Mouse (Mus musculus) ovary, postnatal 36 days (tissue): Measurements from ENCODE around the gene Polr2f.
A peak's percentile ranks its signal among the peaks of the same experiment; 100 is the strongest.

ENCODE experiments used
- DNase-seq: peaks from one replicate; pipeline ENCODE4 v3.0.0; 2022; ENCODE audit warnings: low spot score, mixed read lengths

Polr2f gene

DNA sequence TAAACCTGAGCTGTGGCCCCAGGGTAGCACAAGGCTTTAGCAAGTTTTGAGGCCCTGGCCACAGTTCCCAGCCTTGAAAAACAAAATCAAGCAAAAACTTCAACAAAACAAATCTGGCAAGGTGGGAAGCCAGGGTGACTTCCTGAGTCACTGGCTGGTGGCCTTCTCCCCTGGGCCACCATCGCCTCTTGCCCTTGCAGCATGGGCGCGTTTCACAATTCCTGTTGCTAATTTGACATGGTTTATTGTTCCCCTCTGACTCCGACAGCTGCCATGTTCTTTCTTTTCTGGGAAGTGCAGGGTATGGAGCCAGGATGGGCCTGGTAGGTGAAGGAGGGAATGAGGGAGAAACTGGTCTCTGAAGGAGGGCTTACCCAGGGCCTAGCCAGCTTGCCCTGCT lies 18.7 kb upstream of the Polr2f start:
- DNase-seq = no peak

DNA sequence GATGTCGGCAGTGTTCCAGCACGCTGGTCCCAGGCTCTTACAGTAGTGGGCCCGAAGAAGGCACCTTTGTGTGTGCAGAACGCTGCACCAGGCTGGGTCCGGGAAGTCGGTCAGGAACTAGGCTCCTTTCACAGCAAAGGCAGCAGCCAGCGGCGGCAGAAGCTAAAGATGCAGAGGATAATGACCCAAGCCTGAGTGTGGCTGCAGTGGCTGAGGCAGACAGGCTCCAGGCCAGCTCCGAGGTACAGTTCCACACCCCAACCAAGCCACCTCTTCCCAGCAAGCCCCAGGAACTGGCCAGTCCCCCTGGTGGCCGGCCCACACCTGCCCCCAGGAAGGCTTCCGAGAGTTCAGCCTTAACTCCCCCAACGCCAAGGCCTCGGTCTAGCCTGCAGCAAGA lies 18.3 kb upstream of the Polr2f start:
- DNase-seq = no peak

- DNase-seq = no peak
Measured at GRCm38 (mm10) chr15:79123751-79124150, 17.1 kb upstream of the Polr2f start.

GRCm38 (mm10) chr15:79124331-79124875 lies 16.4 kb upstream of the Polr2f start:
- DNase-seq = no peak

DNA sequence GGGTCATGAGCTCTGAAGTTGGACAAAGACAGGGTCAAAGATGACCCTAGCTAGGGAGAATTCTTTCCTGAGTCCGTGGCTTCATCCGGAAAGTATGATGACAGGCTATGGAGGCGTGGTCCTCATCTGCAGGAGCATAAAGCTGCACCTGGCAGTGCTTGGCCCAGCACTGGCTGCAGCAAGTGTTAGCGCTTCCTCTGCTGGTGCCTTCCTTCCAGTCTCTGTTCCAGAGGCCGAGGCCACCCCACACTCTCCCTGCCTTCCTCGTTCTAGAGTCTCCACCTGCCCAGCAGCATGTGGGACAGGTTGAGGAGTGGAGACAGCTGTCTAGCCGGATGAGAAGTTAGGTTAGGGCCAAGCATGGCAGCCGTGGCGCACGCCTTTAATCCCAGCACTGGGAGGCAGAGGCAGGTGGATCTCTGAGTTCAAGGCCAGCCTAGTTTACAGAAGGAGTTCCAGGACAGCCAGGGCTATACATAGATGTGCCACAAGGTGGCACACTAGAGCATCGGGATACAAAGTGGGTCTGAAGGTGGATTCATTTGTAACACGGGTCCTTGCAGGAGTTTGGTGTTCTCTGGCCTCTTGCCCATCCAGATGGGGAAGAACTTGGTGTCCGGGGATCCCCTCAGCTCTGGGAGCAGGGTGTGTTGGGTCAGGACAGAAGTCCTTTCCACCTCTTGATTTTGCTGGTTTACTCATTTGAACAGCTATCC lies 14.4 kb upstream of the Polr2f start:
- DNase-seq = no peak

GRCm38 (mm10) chr15:79127101-79127500 lies 13.7 kb upstream of the Polr2f start:
- no peak for DNase-seq

- DNase-seq = no peak
Measured at GRCm38 (mm10) chr15:79128208-79128607, 12.6 kb upstream of the Polr2f start.

DNA sequence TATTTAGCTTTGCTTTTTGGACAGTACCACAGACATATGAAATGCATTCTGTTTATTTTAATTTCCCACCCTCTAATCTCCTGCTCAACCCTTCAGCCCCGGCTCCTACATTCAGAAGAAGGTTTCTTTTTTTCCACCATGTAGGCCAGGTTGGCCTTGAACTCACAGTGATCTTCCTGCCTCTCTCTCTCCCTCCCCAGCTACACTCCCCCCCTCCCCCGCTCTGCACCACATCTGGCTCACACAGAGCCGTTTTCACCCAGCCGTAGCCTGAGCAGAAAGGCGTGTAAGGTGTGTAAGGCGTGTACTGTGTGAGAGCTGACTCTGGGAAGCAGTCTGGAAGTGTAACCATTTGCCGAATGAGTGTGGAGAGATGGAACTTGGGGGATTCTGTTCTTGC lies 11.5 kb upstream of the Polr2f start:
- no peak for DNase-seq

DNA sequence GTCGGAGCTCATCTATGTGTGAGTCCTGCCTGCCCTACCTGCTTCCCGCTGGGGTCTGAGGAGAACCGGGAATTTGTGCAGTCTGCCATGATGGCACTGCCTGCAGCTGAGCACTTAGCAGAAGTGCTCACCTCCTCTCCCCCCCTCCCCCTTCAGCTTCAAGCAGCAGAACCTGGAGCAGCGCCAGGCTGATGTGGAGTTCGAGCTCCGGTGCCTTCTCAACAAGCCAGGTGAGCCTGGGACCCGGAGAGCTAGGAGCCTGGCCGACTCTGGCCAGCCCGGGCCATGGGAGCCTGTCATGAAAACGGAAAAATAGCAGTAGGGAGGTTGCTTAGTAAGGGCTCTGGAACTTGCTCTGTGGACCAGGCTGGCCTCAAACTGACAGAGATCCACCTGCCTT lies 10.0 kb upstream of the Polr2f start:
- no peak for DNase-seq

- DNase-seq = peak; percentile 66
Measured at GRCm38 (mm10) chr15:79131442-79131841, 9.4 kb upstream of the Polr2f start.

DNA sequence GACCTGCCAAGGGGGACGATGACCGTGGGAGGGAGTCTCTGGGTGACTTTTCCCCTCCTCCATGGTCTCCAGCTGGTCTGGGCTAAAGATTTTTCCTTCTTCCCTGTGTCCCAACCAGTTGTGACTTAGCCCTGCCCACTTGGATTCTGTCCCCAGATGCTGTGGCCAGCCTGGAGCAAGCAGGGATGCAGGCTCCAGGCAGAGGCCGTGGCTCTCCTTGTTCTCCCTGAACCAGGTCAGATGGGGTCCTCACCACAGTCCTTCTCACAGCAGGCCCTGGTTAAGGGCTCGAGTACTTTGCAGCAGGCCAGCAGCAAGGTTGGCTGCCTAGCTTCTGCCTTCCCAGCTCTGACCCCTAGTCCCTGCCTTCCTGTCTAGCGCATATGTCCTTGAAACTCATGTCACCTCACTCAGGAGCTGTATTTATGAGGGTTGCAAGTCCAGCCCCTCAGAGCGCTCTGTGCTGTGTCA lies 7.6 kb upstream of the Polr2f start:
- DNase-seq = no peak

GRCm38 (mm10) chr15:79134496-79135270 lies 6.1 kb upstream of the Polr2f start:
- DNase-seq = no peak

DNA sequence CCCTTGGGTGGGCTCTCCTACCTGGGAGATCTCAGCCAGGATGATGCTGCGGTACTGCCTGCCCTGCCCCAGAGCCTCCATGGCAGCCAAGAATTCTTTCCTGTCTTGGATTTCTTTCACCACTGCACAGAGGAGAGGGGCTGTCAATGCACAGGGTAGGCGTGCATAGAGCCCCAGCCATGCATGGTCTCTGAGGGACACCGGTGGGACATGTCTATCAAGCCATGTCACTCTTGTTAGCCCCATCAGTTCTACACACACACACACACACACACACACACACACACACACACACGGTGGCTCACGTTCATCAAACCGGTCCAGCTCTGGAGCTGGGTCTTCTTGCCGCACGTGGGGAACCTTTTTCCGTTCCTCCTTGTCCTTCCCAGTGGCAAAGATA lies 5.5 kb upstream of the Polr2f start:
- no peak for DNase-seq

GRCm38 (mm10) chr15:79135783-79136575 lies 4.8 kb upstream of the Polr2f start:
- DNase-seq = no peak

GRCm38 (mm10) chr15:79139640-79140039 lies 1.2 kb upstream of the Polr2f start:
- no peak for DNase-seq

GRCm38 (mm10) chr15:79141566-79141917 lies 733 bp downstream of the Polr2f start:
- no peak for DNase-seq

DNA sequence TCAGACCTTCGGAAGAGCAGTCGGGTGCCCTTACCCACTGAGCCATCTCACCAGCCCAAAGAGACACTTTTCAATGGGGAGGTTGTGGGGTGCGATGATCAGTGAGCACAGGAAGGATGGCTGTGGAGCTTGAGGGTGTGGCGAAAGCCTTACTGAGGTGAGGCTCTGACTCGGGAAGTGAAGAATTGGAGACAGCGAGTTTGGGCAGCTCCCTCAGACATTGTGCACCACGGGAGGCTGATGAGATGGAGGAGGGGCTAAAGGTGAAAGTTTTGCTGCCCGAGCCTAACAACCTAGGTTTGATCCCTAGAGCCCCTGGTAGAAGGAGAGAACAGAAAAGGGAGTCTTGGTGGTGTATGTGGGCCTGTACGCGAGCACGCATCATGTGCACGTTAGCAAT lies 2.5 kb downstream of the Polr2f start:
- no peak for DNase-seq

DNA sequence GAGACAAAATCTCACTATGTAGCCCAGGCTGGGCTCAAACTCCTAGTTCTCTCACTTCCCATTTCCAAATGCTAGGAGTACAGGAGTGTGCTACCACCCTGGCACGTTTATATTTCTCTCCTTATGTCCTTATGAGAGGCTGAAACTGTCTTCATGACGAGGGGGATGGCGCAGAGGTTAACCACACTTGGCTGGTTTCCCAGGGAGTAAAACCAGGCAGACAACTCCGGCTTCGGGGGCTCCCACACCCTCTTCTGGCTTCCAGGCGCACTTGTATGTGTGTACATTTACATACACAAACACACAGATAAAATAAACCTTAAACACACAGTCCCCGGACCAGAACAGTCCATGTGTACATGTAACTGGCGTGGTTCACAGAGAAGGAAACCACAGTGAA lies 3.2 kb downstream of the Polr2f start:
- no peak for DNase-seq

GRCm38 (mm10) chr15:79145522-79145921 lies 4.7 kb downstream of the Polr2f start:
- no peak for DNase-seq

DNA sequence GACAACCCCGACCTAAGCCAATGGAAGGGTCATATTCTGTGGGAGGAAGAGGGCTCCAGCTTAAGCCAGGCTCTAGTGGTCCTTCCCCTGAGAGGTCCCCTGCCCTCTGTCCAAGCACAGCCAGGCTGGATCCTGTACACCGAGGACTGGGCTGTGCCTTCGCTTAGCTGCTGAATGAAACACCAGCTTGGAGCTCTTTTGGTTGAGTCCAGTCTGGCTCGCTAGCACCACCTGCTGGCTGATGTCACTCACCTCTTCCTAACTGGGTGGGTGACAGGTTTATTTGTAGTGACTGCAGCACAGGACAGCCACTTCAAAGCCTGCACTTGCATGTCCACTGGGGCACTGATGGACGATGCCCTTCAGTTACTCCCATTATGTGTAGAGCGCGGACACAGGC lies 7.7 kb downstream of the Polr2f start:
- DNase-seq = peak; percentile 78

GRCm38 (mm10) chr15:79151881-79152280 lies 11.1 kb downstream of the Polr2f start:
- DNase-seq = no peak

GRCm38 (mm10) chr15:79152709-79153108 lies 11.9 kb downstream of the Polr2f start:
- no peak for DNase-seq

DNA sequence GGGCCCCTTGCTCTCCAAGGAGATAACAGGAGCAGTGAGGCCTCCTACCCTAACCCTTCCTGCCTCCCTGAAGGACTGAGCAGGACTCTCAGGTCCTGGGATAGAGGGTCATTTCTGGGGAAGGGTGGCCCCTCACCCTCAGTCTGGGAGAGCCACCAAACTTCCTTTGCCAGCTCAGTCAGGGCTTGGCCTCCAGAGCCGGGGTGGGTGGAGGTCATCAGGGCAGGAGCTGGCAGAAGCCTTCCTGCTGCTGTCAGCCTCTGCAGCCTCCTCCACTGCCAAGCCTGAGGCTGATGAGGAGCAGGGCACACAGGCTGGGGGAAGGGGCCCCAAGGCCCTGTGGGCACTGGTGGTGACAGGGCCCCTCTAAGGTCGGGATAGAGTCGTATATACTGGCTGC lies 14.8 kb downstream of the Polr2f start:
- no peak for DNase-seq
